Comparison of ENCODE assay signal across 17 mouse cellular contexts in genomic region chr2:72557565-72558260, GRCm38 (mm10).
DNase-seq lines count a peak whose midpoint lies in the region; ATAC-seq and TF ChIP-seq lines count a peak whose summit lies in the region.
"Had no signal": no experiment of that assay in that cellular context is flagged by ENCODE, and none has a peak within 500 bp of the region (broad histone marks: within the 10 kb centered on the region; RNA-seq: fewer than 3 reads in every experiment).

No protein-coding gene starts in this region.

- TF ChIP-seq CTCF in lung, embryonic 14.5 days (IDR thresholded peaks at IDR 0.05; ENCODE audit: low read depth) = no peak

- DNase-seq in heart, adult 11 months = peak; percentile 93
- DNase-seq in heart, postnatal 36 days = no peak
- peak; percentile 59 for DNase-seq in lung, embryonic 14.5 days
- no peak for DNase-seq in lung, adult 18-20 months
- DNase-seq in limb, embryonic 14.5 days (ENCODE audit: low spot score) = peak; percentile 81
- no peak for DNase-seq in right cerebral cortex, adult 18-20 months
- DNase-seq in ovary, postnatal 10 days (ENCODE audit: low spot score) = no peak
- DNase-seq: adrenal gland, postnatal 14 days; cerebellum, adult 9-10 months; gastrocnemius, postnatal 36 days; thymus, postnatal 14 days had no signal

- ATAC-seq in lung, embryonic 14.5 days (ENCODE audit: insufficient read depth) = peak; percentile 70
- ATAC-seq in embryonic facial prominence, embryonic 15.5 days (ENCODE audit: insufficient number of reproducible peaks, low FRiP score, low TSS enrichment, low read depth) = peak; percentile 75
- peak; percentile 94 for ATAC-seq in limb, embryonic 14.5 days (ENCODE audit: low FRiP score, low read depth)
- ATAC-seq: hindbrain, postnatal 0 days had no signal

- intact Hi-C loops in heart, postnatal 36 days (cut with DNase I) = loop anchor here (5.0 kb wide), 2 partner anchors 50 to 65 kb away; no protein-coding TSS in a partner anchor

- no peak overlapping the region for H3K9ac ChIP-seq in lung, embryonic 14.5 days
- no peak overlapping the region for H3K9ac ChIP-seq in embryonic facial prominence, embryonic 15.5 days
- H3K9ac ChIP-seq in limb, embryonic 14.5 days (ENCODE audit: low read depth, low read length, severe bottlenecking) = 0 out of 2 replicates have a peak overlapping the region, but pooled peaks have one; percentile 3
- H3K9ac ChIP-seq: heart, embryonic 15.5 days; liver, embryonic 14.5 days had no signal

- peak overlapping the region; percentile 3 for H3K4me2 ChIP-seq in lung, embryonic 14.5 days
- 0 out of 2 replicates have a peak overlapping the region, but pooled peaks have one; percentile 28 for H3K4me2 ChIP-seq in embryonic facial prominence, embryonic 15.5 days (replicated peaks)
- H3K4me2 ChIP-seq in limb, embryonic 14.5 days (replicated peaks; ENCODE audit: low read depth, low read length, severe bottlenecking) = peak overlapping the region; percentile 28; the same call in 1 of the 2 replicates
- H3K4me2 ChIP-seq: heart, embryonic 15.5 days had no signal

- 39% methylated on average over 9 of the region's 9 CpGs for WGBS in lung, embryonic 14.5 days
- 22% methylated on average over 9 of the region's 9 CpGs for WGBS in embryonic facial prominence, embryonic 15.5 days
- WGBS in limb, embryonic 14.5 days = 18% methylated on average over 9 of the region's 9 CpGs

- H3K4me3 ChIP-seq in lung, embryonic 14.5 days (ENCODE audit: low read depth, low read length) = no peak overlapping the region
- no peak overlapping the region for H3K4me3 ChIP-seq in embryonic facial prominence, embryonic 15.5 days (replicated peaks)
- H3K4me3 ChIP-seq in limb, embryonic 14.5 days (replicated peaks; ENCODE audit: low read length) = no peak overlapping the region
- H3K4me3 ChIP-seq: erythroblast, embryonic 14.5 days; heart, embryonic 15.5 days; layer of hippocampus, adult 2 months had no signal

- no peaks in the 10 kb centered on the region for H3K36me3 ChIP-seq in lung, embryonic 14.5 days (ENCODE audit: insufficient read depth)
- no peaks in the 10 kb centered on the region for H3K36me3 ChIP-seq in embryonic facial prominence, embryonic 15.5 days
- no peaks in the 10 kb centered on the region for H3K36me3 ChIP-seq in limb, embryonic 14.5 days (ENCODE audit: control insufficient read depth, insufficient read depth, low read length)
- H3K36me3 ChIP-seq: heart, embryonic 15.5 days had no signal

- H3K4me1 ChIP-seq in lung, embryonic 14.5 days (ENCODE audit: insufficient read depth) = no peaks in the 10 kb centered on the region
- H3K4me1 ChIP-seq in embryonic facial prominence, embryonic 15.5 days = peaks cover 15% of the 10 kb centered on the region
- peaks cover 30% of the 10 kb centered on the region for H3K4me1 ChIP-seq in limb, embryonic 14.5 days (ENCODE audit: control insufficient read depth, insufficient read depth, low read length)

- TF ChIP-seq POLR2A in limb, embryonic 14.5 days (IDR thresholded peaks at IDR 0.05; ENCODE audit: borderline replicate concordance, extremely low read depth, insufficient read depth, insufficient read length) = no peak

- H3K9me3 ChIP-seq in lung, embryonic 14.5 days (ENCODE audit: low read depth, low read length) = no peaks in the 10 kb centered on the region
- no peaks in the 10 kb centered on the region for H3K9me3 ChIP-seq in embryonic facial prominence, embryonic 15.5 days (replicated peaks)
- no peaks in the 10 kb centered on the region for H3K9me3 ChIP-seq in limb, embryonic 14.5 days (ENCODE audit: control insufficient read depth, low read length)
- H3K9me3 ChIP-seq: heart, embryonic 15.5 days had no signal

- H3K27ac ChIP-seq in lung, embryonic 14.5 days (ENCODE audit: low read depth) = peak overlapping the region; percentile 43; the same call in 1 of the 2 replicates
- peak overlapping the region; percentile 87 for H3K27ac ChIP-seq in embryonic facial prominence, embryonic 15.5 days (replicated peaks)
- H3K27ac ChIP-seq in limb, embryonic 14.5 days (replicated peaks; ENCODE audit: low read depth, low read length) = peak overlapping the region; percentile 87
- H3K27ac ChIP-seq: heart, embryonic 15.5 days; hindbrain, postnatal 0 days; layer of hippocampus, adult 2 months; liver, embryonic 14.5 days had no signal

- no peaks in the 10 kb centered on the region for H3K27me3 ChIP-seq in lung, embryonic 14.5 days (ENCODE audit: insufficient read depth, low read length)
- H3K27me3 ChIP-seq in embryonic facial prominence, embryonic 15.5 days = no peaks in the 10 kb centered on the region
- no peaks in the 10 kb centered on the region for H3K27me3 ChIP-seq in limb, embryonic 14.5 days (ENCODE audit: control insufficient read depth, insufficient read depth, low read length)
- H3K27me3 ChIP-seq: heart, embryonic 15.5 days had no signal

Comparison
In these comparisons a context has a peak if more than half of its experiments do, and no peak if none do; other contexts are left out.
1. DNase-seq: peak in heart, adult 11 months (single experiment), lung, embryonic 14.5 days (single experiment) and limb, embryonic 14.5 days (single experiment); none in heart, postnatal 36 days (0 of 2), lung, adult 18-20 months (0 of 2), right cerebral cortex, adult 18-20 months (single experiment) and ovary, postnatal 10 days (single experiment).
2. Peak in every context shown above with its lines, with median percentiles within 50 percentile points of each other: ATAC-seq, H3K27ac ChIP-seq and H3K4me2 ChIP-seq.